Mouse (Mus musculus): ENCODE results near the gene Vmac.

The Vmac gene

DNA sequence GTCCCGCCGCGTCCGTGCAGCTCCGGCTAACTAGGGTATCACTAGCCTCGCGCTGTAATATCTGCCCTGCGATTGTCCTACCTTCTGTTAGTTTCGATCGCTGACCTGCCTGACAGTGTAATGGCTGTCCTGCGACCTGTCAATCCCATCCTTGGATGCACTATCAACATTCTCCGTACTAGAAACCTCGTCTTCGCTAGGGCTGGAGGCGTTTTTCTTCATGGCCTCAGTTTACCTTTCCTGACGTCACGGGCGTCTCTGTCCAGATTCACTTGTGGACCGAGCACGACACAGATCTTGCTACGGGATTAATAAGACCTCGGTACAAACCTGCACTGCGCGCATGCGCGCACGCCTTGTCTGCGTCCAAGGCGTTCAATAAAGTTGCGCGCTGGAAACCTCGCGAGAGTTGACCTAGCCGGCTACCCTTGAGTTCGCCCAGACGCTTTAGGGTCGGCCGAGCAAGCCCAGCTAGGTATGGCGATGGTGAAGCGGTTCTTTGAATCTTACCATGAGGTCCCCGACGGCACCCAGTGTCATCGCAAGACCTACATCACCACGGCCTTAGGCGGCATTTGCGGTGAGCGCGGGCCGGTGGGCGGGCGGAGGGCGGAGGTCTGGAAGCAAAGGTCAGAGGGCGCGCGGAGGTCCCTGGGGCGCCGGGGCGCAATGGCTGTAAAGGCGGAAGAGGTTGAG is at the start of gene Vmac, which contains the start of gene Ndufa11:
Gene Vmac (minus strand): TSS at position 660 of the 696 bp plus-strand sequence.
Gene Ndufa11 (plus strand): TSS at position 405 of the 696 bp plus-strand sequence.
- DNase-seq (ENCODE audit: low spot score) = peak; percentile 87

GRCm38 (mm10) chr17:56766631-56767405 is 49.0 kb upstream of the Vmac start:
- no peak for DNase-seq (ENCODE audit: low spot score)

GRCm38 (mm10) chr17:56765431-56765830 is 47.6 kb upstream of the Vmac start:
- DNase-seq (ENCODE audit: low spot score) = no peak

DNA sequence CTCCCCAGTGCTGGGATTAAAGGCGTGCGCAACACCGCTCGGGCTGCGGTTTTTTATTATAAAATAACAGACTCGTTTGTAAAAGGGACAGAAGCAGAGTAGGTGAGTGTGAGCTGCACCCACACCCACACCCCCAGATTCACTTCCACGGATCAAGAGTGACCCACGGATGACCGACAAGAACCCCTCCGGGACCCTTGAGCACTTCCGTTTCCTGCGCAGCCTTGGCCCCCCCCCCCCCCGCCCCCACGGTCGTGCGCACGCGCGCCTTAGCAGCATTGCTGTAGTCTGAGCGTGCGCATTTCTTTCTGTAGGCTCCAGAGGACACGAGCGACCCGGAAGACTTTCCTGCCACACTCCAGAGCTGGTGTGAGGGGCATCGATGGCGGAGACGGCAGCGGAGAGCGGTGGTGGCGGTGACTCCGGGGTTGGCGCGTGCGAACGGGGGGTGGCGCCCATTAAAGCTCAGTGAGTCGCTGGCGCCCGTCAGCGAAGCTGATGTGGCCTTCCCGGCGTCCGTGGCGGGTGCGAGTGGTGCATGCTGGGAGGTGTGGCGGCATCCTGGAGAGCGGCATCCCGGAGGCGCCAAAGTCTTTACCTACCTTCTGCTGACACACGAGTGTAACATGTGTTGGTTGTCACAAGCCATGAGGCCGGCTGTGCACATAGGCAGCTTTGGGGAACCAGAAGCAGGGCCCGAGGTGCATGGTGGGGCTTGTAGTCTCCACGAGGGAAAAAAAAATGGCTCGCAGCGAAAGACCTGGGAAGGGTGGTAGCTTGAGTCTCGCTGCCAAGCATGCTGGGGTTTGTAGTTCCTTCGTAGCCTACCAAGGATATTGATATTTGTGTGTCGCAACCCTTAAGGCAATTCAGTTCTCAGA is 46.9 kb upstream of the Vmac start, which contains the start of gene Dus3l:
Gene Dus3l (plus strand): TSS at position 284 of the 881 bp plus-strand sequence.
- DNase-seq (ENCODE audit: low spot score) = peak; percentile 78

GRCm38 (mm10) chr17:56763741-56764250 is 46.0 kb upstream of the Vmac start:
- DNase-seq (ENCODE audit: low spot score) = no peak

DNA sequence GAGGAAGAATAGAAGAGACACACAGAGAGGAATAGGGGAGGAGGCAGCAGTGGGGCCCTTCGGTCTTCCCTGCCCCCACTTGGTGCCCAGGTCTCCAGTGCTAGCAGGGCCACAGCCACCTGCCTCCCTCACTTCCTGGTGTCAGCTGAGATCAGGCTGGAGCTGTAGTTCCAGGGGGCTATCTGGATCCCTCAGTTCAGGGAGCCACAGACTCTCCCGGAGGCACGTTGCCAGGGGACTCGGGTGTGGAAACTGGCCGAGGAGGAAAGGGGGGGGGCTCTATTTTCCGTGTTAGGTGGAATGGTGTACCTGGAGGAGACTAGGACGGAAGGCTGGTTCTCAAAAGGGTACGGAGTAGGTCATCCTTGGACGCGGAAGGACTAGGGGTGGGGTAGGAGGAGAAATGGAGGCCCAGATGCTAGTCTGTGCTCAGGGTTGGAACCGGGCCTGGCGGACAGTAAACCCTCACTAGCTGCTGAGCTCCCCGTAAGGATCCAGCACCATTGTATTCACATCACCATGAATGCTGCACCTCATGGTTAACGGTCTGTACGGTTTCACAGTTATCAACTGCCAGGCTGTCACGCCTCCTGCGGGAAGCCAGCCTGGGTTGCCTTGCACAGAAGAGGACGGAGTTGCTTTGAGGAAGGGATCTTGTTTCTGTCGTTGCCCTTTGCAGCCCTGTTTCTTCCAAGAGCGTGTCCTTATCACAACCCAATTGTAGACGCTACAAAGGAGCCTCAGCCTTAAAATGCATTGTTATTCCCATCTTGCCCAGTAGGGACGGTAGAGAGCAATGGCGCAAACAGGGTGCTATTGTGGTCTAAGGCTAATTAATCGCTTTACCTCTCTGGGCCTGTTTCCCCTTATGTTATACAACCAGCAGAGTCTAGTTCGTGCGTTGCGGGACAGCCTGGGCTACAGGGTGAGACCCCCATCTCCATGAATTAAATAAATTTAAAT is 45.2 kb upstream of the Vmac start:
- DNase-seq (ENCODE audit: low spot score) = peak; percentile 55

- peak; percentile 84 for DNase-seq (ENCODE audit: low spot score)
These were observed 44.2 kb upstream of the Vmac start for GRCm38 (mm10) chr17:56761991-56762410.

DNA sequence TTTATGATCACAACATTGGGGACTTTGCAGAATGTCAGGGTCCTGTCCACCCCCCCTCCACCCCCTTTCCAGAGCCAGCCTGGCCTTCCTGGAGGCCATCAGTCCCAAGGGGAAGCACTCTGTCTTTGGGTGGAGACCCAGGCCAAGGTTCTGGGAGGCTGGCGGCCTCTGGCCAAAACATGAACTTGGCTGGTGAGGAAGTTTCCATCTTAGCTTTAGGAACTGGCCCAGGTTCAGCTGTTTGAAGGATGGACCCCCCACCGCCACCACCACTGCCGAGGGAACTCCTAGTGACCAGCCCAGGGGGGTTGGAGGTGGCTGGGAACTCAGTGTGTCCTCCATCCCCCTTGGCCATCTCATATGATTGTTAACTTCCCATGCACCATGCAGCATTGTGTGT is 43.3 kb upstream of the Vmac start:
- no peak for DNase-seq (ENCODE audit: low spot score)

- no peak for DNase-seq (ENCODE audit: low spot score)
These were observed 41.4 kb upstream of the Vmac start for GRCm38 (mm10) chr17:56759261-56759660.

DNA sequence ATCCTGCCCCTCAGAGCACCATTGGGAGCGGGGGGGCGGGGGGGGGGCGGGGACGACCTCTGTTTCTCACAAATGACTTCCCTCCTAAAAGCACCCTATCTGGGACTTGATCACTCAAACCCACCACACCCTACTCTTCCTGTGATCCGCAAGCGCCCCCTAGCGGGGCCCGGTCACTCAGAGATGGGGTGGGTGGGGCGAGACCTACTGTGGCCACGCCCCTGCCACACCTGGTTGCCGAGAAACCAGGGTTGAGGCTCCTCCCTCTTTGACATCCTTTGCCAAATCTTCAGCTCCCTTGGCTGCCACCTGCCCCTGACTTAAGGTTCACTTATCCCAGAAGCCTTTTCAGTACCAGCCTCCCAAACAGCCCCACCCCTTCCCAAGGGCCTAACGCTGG is 40.3 kb upstream of the Vmac start:
- peak; percentile 76 for DNase-seq (ENCODE audit: low spot score)

- peak; percentile 94 for DNase-seq (ENCODE audit: low spot score)
These were observed 39.7 kb upstream of the Vmac start, which contains the start of gene Nrtn for GRCm38 (mm10) chr17:56757416-56758123. Nrtn (minus strand) TSS chr17:56757530.

DNA sequence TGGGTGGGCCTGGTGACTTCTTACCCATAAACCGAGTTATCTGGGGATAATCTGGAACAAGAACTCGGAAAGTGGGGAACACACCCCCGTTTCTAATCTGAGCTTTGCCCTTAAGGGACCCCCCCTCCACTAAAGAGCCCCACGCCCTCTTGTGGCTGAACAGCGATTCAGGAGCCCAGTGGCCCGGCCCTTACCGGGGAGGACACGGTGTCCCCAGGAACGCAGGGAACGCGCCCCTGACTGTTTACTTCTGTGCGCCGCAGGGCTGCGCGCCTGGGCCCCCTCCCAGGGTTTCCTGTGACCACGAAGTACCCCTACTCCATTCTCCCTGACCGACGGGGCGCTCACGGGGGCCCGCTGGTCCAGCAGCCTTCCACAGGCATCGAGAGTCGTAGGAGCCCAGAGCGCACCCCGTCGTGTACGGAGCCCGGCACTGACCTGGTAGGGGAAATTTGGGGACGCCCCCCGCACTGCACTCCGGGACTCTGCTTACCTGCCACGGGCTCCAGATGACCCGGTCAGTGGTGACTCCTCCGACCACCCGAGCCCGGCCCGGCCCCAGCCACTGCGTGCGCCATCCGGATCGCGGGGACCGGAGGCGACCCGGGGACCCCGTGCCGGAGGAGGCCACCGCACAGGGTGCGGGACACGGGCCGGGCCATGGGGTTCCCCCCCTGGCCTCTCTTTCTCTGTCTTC is 39.0 kb upstream of the Vmac start:
- peak; percentile 34 for DNase-seq (ENCODE audit: low spot score)

GRCm38 (mm10) chr17:56754271-56755185 is 36.7 kb upstream of the Vmac start:
- no peak for DNase-seq (ENCODE audit: low spot score)

GRCm38 (mm10) chr17:56753452-56753851 is 35.6 kb upstream of the Vmac start:
- no peak for DNase-seq (ENCODE audit: low spot score)

DNA sequence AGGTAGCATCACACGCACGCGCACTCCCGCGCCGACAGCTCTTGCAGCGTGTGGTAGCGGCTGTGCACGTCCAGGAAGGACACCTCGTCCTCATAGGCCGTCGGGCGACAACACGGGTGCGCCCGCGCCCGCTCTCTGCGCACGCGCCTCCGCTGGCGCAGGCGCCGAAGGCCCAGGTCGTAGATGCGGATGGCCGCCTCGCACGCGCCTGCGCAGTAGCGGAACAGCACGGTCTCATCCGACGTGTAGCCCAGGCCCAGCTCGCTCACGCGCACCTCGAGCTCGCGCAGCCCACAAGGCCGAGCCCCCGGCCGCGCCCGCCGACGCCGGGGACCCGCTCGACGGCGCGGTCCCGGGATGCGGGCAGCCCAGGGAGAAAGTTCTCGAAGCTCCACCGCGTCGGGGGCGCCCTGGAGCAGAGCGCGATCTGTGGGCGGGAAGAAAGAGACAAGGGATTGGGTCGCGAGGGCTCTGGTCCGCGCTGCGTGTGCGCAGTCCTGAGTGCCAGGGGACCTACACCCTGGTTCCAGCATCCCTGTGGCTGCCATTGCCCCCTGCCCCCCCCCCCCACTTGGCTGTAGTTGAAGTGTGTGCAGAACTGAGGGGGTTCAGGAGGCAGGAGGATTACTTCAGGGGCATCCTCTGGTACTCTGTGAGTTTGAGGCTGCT is 33.7 kb upstream of the Vmac start:
- no peak for DNase-seq (ENCODE audit: low spot score)

- no peak for DNase-seq (ENCODE audit: low spot score)
These were observed 26.4 kb upstream of the Vmac start for GRCm38 (mm10) chr17:56744173-56744572.

DNA sequence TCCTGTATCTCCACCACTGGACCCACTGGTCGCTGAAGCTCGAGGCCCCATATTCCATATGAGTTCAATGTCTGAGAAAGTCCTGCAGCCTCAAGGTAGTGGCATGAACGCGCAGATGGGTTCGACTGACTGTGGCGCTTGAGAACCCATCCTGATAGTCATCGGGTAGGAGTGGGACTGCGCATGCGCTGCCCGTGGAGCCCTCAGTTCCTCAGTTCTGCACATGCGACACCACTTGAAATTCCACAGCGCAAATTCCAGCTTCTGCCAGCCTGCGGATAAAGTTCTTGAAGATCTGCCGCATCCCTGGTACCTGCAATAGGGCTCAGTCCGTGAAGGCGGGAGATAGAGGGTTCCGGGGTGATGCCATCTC is 23.0 kb upstream of the Vmac start:
- DNase-seq (ENCODE audit: low spot score) = no peak
